Mouse (Mus musculus): ENCODE data around the gene Mast3. TPM values are rescaled to one million over a fixed set of nuclear protein-coding genes. Genes with fewer than 3 reads are reported as not detected.

Mast3 gene
- polyA plus RNA-seq, 1 experiment from 2014 or later = 4.9 TPM

GRCm38 (mm10) chr8:70816679-70817078 lies 11.8 kb upstream of the Mast3 start:
- WGBS (ENCODE audit: insufficient replicate concordance) = 7% methylated on average over 30 of the region's 30 CpGs
- Histone ChIP-seq H3K9ac (no peak overlapping the region), H3K9me3 (replicated peaks) (no peaks in the 10 kb centered on the region; the same call in 1 of the 2 replicates), H3K4me3 (replicated peaks) (peak overlapping the region; percentile 15; the same call in 1 of the 2 replicates), H3K27me3 (peaks cover 74% of the 10 kb centered on the region), H3K4me1 (replicated peaks) (peaks cover 40% of the 10 kb centered on the region), H3K4me2 (peak overlapping the region; percentile 54), H3K27ac (no peak overlapping the region), H3K36me3 (no peaks in the 10 kb centered on the region)
- ATAC-seq (ENCODE audit: low read depth) (peak; percentile 78), DNase-seq (peak; percentile 56)

GRCm38 (mm10) chr8:70812885-70813284 lies 8.0 kb upstream of the Mast3 start:
- no peaks in the 10 kb centered on the region for H3K36me3 ChIP-seq
- H3K27me3 ChIP-seq = peaks cover 58% of the 10 kb centered on the region
- DNase-seq (no peak), ATAC-seq (ENCODE audit: low read depth) (no peak)
- H3K4me3 ChIP-seq (replicated peaks) = no peak overlapping the region
- H3K9me3 ChIP-seq (replicated peaks) = no peaks in the 10 kb centered on the region
- H3K4me1 ChIP-seq (replicated peaks) = peaks cover 31% of the 10 kb centered on the region
- H3K27ac ChIP-seq = no peak overlapping the region
- 64% methylated on average over 4 of the region's 4 CpGs for WGBS (ENCODE audit: insufficient replicate concordance)
- no peak overlapping the region for H3K9ac ChIP-seq
- no peak overlapping the region for H3K4me2 ChIP-seq

- no peak overlapping the region for H3K4me3 ChIP-seq (replicated peaks)
- no peak for DNase-seq
- WGBS (ENCODE audit: insufficient replicate concordance) = 41% methylated on average over 4 of the region's 4 CpGs
- H3K36me3 ChIP-seq = no peaks in the 10 kb centered on the region
- no peak overlapping the region for H3K9ac ChIP-seq
- no peak overlapping the region for H3K4me2 ChIP-seq
- H3K4me1 ChIP-seq (replicated peaks) = peaks cover 36% of the 10 kb centered on the region
- H3K27ac ChIP-seq = no peak overlapping the region
- no peak for ATAC-seq (ENCODE audit: low read depth)
- peaks cover 50% of the 10 kb centered on the region for H3K27me3 ChIP-seq
- no peaks in the 10 kb centered on the region for H3K9me3 ChIP-seq (replicated peaks)
Measured at GRCm38 (mm10) chr8:70812055-70812454, 7.2 kb upstream of the Mast3 start.

GRCm38 (mm10) chr8:70810962-70811680 lies 6.3 kb upstream of the Mast3 start:
- peaks cover 40% of the 10 kb centered on the region for H3K27me3 ChIP-seq
- no peak for DNase-seq
- H3K4me2 ChIP-seq = no peak overlapping the region
- 47% methylated on average over 20 of the region's 20 CpGs for WGBS (ENCODE audit: insufficient replicate concordance)
- no peak overlapping the region for H3K9ac ChIP-seq
- no peak overlapping the region for H3K27ac ChIP-seq
- no peak for ATAC-seq (ENCODE audit: low read depth)
- no peaks in the 10 kb centered on the region for H3K9me3 ChIP-seq (replicated peaks)
- peaks cover 36% of the 10 kb centered on the region for H3K4me1 ChIP-seq (replicated peaks)
- H3K36me3 ChIP-seq = no peaks in the 10 kb centered on the region
- no peak overlapping the region for H3K4me3 ChIP-seq (replicated peaks)

- no peak overlapping the region; the same call in 1 of the 2 replicates for H3K27ac ChIP-seq
- DNase-seq (no peak), ATAC-seq (ENCODE audit: low read depth) (no peak)
- H3K27me3 ChIP-seq = peaks cover 23% of the 10 kb centered on the region
- H3K36me3 ChIP-seq = no peaks in the 10 kb centered on the region
- H3K4me1 ChIP-seq (replicated peaks) = peaks cover 52% of the 10 kb centered on the region
- H3K9me3 ChIP-seq (replicated peaks) = no peaks in the 10 kb centered on the region
- no peak overlapping the region for H3K4me3 ChIP-seq (replicated peaks)
- no peak overlapping the region for H3K4me2 ChIP-seq
- no peak overlapping the region for H3K9ac ChIP-seq
- WGBS (ENCODE audit: insufficient replicate concordance) = 74% methylated on average over 8 of the region's 8 CpGs
Measured at GRCm38 (mm10) chr8:70808955-70809701, 4.3 kb upstream of the Mast3 start.

- WGBS (ENCODE audit: insufficient replicate concordance) = 48% methylated on average over 5 of the region's 5 CpGs
- peak within 1 kb of the TSS; percentile 53 for H3K27ac ChIP-seq
- peaks cover 61% of the 10 kb centered on the region for H3K4me1 ChIP-seq (replicated peaks)
- ATAC-seq (ENCODE audit: low read depth) (no peak), DNase-seq (no peak)
- peaks cover 21% of the 10 kb centered on the region for H3K27me3 ChIP-seq
- H3K36me3 ChIP-seq = no peaks in the 10 kb centered on the region
- no peak within 1 kb of the TSS for H3K4me3 ChIP-seq (replicated peaks)
- peak within 1 kb of the TSS; percentile 17 for H3K4me2 ChIP-seq
- H3K9me3 ChIP-seq (replicated peaks) = no peaks in the 10 kb centered on the region
- H3K9ac ChIP-seq = peak within 1 kb of the TSS; percentile 37
Measured at GRCm38 (mm10) chr8:70808239-70808638, 3.4 kb upstream of the Mast3 start, which contains the start of gene Il12rb1. Gene Il12rb1, plus strand, starts transcription at chr8:70808449.

- H3K4me2 ChIP-seq = peak overlapping the region; percentile 17; the same call in 1 of the 2 replicates
- peaks cover 69% of the 10 kb centered on the region for H3K4me1 ChIP-seq (replicated peaks)
- H3K36me3 ChIP-seq = no peaks in the 10 kb centered on the region
- DNase-seq = no peak
- H3K4me3 ChIP-seq (replicated peaks) = no peak overlapping the region
- H3K9ac ChIP-seq = peak overlapping the region; percentile 37
- peaks cover 20% of the 10 kb centered on the region; the same call in 1 of the 2 replicates for H3K27me3 ChIP-seq
- WGBS (ENCODE audit: insufficient replicate concordance) = 60% methylated on average over 1 of the region's 1 CpGs
- no peaks in the 10 kb centered on the region for H3K9me3 ChIP-seq (replicated peaks)
- no peak for ATAC-seq (ENCODE audit: low read depth)
- 0 out of 2 replicates have a peak overlapping the region, but pooled peaks have one; percentile 53 for H3K27ac ChIP-seq
Measured at GRCm38 (mm10) chr8:70807304-70807703, 2.5 kb upstream of the Mast3 start.

- WGBS (ENCODE audit: insufficient replicate concordance) = 28% methylated on average over 4 of the region's 4 CpGs
- ATAC-seq (ENCODE audit: low read depth) = no peak
- Histone ChIP-seq H3K4me2 (peak overlapping the region; percentile 17; the same call in 1 of the 2 replicates), H3K27me3 (peaks cover 28% of the 10 kb centered on the region; the same call in 1 of the 2 replicates), H3K36me3 (no peaks in the 10 kb centered on the region), H3K4me1 (replicated peaks) (peaks cover 73% of the 10 kb centered on the region), H3K9ac (0 out of 2 replicates have a peak overlapping the region, but pooled peaks have one; percentile 18), H3K4me3 (replicated peaks) (no peak overlapping the region), H3K9me3 (replicated peaks) (no peaks in the 10 kb centered on the region), H3K27ac (peak overlapping the region; percentile 53; the same call in 1 of the 2 replicates)
- DNase-seq = no peak
Measured at GRCm38 (mm10) chr8:70806541-70806940, 1.7 kb upstream of the Mast3 start.

GRCm38 (mm10) chr8:70803761-70804480 lies 933 bp downstream of the Mast3 start:
- peak; percentile 70 for DNase-seq
- H3K36me3 ChIP-seq = no peaks in the 10 kb centered on the region
- H3K4me2 ChIP-seq = peak overlapping the region; percentile 98
- ATAC-seq (ENCODE audit: low read depth) = peak; percentile 54
- H3K9ac ChIP-seq = peak overlapping the region; percentile 73
- H3K27ac ChIP-seq = peak overlapping the region; percentile 78
- H3K4me3 ChIP-seq (replicated peaks) = peak overlapping the region; percentile 68
- peaks cover 75% of the 10 kb centered on the region for H3K4me1 ChIP-seq (replicated peaks)
- no peaks in the 10 kb centered on the region for H3K9me3 ChIP-seq (replicated peaks)
- WGBS (ENCODE audit: insufficient replicate concordance) = under 1% methylated on average over 47 of the region's 47 CpGs
- peaks cover 44% of the 10 kb centered on the region for H3K27me3 ChIP-seq

- Histone ChIP-seq H3K9ac (peak overlapping the region; percentile 73), H3K9me3 (replicated peaks) (no peaks in the 10 kb centered on the region), H3K4me2 (peak overlapping the region; percentile 98), H3K4me3 (replicated peaks) (peak overlapping the region; percentile 68), H3K4me1 (replicated peaks) (peaks cover 74% of the 10 kb centered on the region), H3K36me3 (no peaks in the 10 kb centered on the region), H3K27ac (no peak overlapping the region), H3K27me3 (peaks cover 54% of the 10 kb centered on the region)
- WGBS (ENCODE audit: insufficient replicate concordance) = 71% methylated on average over 11 of the region's 11 CpGs
- ATAC-seq (ENCODE audit: low read depth) = no peak
- DNase-seq = no peak
Measured at GRCm38 (mm10) chr8:70802786-70803510, 1.9 kb downstream of the Mast3 start.

Measured in liver, embryonic 13.5 days (tissue).